Mouse (Mus musculus) forebrain, embryonic 16.5 days (tissue): ENCODE data around the gene Ppard. TPM values are rescaled to one million over a fixed set of nuclear protein-coding genes. Genes with fewer than 3 reads are reported as not detected.

Source experiments
- ATAC-seq: fragments of 200-750 bp; cut with Nextera tagmentation; 2 replicates; pipeline ENCODE4 v1.8.0; 2017; ENCODE audit warnings: mild to moderate bottlenecking, moderate library complexity
- H3K27ac ChIP-seq: fragments of 300-500 bp; sonication (generic); 2 replicates; pipeline ENCODE4 v1.5.1; 2014; ENCODE audit warnings: low read length, control low read depth
- H3K27me3 ChIP-seq: fragments of 300-500 bp; sonication (generic); replicated peaks from 2 replicates; pipeline ENCODE4 v1.6.1; 2014; ENCODE audit warnings: low read length; ENCODE audit not compliant: control insufficient read depth, insufficient read depth
- H3K36me3 ChIP-seq: fragments of 300-500 bp; sonication (generic); 2 replicates; pipeline ENCODE4 v1.6.1; 2014; ENCODE audit not compliant: control insufficient read depth, insufficient read depth
- H3K4me1 ChIP-seq: fragments of 300-500 bp; sonication (generic); replicated peaks from 2 replicates; pipeline ENCODE4 v1.6.1; 2014; ENCODE audit warnings: low read length; ENCODE audit not compliant: control insufficient read depth, insufficient read depth
- H3K4me2 ChIP-seq: fragments of 300-500 bp; sonication (generic); 2 replicates; pipeline ENCODE4 v1.6.1; 2014; ENCODE audit warnings: mild to moderate bottlenecking, low read length, control low read depth
- H3K4me3 ChIP-seq: fragments of 300-500 bp; sonication (generic); replicated peaks from 2 replicates; pipeline ENCODE4 v1.5.1; 2014; ENCODE audit warnings: mild to moderate bottlenecking, low read length, control low read depth
- H3K9ac ChIP-seq: fragments of 300-500 bp; sonication (generic); replicated peaks from 2 replicates; pipeline ENCODE4 v1.6.1; 2014; ENCODE audit warnings: low read depth, low read length, control low read depth
- H3K9me3 ChIP-seq: fragments of 300-500 bp; sonication (generic); 2 replicates; pipeline ENCODE4 v1.6.1; 2016; ENCODE audit warnings: low read length; ENCODE audit not compliant: control insufficient read depth
- WGBS: fragments of 180-500 bp; shearing (Covaris S2); extraction: QIAGEN DNeasy Blood & Tissue Kit; methylation state at CpG from one replicate; pipeline ENCODE4 v1.1.7; 2014; 5-methylcytosine and 5-hydroxymethylcytosine counted together
- polyA plus RNA-seq: library from polyadenylated mRNA; unstranded; fragments of >200 nt; fragmentation: Nextera tagmentation; extraction: Ambion mirVana; gene quantifications from 2 replicates; pipeline ENCODE4 v1.2.1, GENCODE M21; 2015

Ppard gene
- polyA plus RNA-seq, 1 experiment from 2014 or later = 1.3 TPM

- H3K36me3 ChIP-seq = no peaks in the 10 kb centered on the region
- ATAC-seq = no peak
- WGBS = 70% methylated on average over 6 of the region's 6 CpGs
- no peak overlapping the region for H3K4me2 ChIP-seq
- no peak overlapping the region for H3K9ac ChIP-seq
- peaks cover 6% of the 10 kb centered on the region; the same call in 1 of the 2 replicates for H3K4me1 ChIP-seq
- no peaks in the 10 kb centered on the region for H3K9me3 ChIP-seq
- H3K27ac ChIP-seq = no peak overlapping the region
- H3K4me3 ChIP-seq = no peak overlapping the region
- H3K27me3 ChIP-seq = no peaks in the 10 kb centered on the region
Observed at GRCm38 (mm10) chr17:28247613-28248012, 15.1 kb downstream of the Ppard start.

GRCm38 (mm10) chr17:28249062-28249461 lies 16.6 kb downstream of the Ppard start:
- Histone ChIP-seq H3K9me3 (no peaks in the 10 kb centered on the region), H3K4me3 (no peak overlapping the region), H3K4me2 (no peak overlapping the region), H3K27ac (no peak overlapping the region), H3K27me3 (no peaks in the 10 kb centered on the region), H3K9ac (no peak overlapping the region), H3K36me3 (no peaks in the 10 kb centered on the region), H3K4me1 (peaks cover 6% of the 10 kb centered on the region; the same call in 1 of the 2 replicates)
- WGBS = 55% methylated on average over 12 of the region's 12 CpGs
- ATAC-seq = no peak

- Histone ChIP-seq H3K4me2 (no peak overlapping the region), H3K27ac (no peak overlapping the region), H3K4me1 (peaks cover 10% of the 10 kb centered on the region), H3K4me3 (no peak overlapping the region), H3K36me3 (no peaks in the 10 kb centered on the region), H3K9me3 (no peaks in the 10 kb centered on the region), H3K9ac (no peak overlapping the region), H3K27me3 (no peaks in the 10 kb centered on the region)
- 91% methylated on average over 12 of the region's 12 CpGs for WGBS
- ATAC-seq = no peak
Observed at GRCm38 (mm10) chr17:28251579-28252280, 19.2 kb downstream of the Ppard start.

- no peaks in the 10 kb centered on the region for H3K9me3 ChIP-seq
- no peaks in the 10 kb centered on the region for H3K27me3 ChIP-seq
- H3K4me3 ChIP-seq = no peak overlapping the region
- ATAC-seq = no peak
- peaks cover 10% of the 10 kb centered on the region for H3K4me1 ChIP-seq
- no peak overlapping the region for H3K9ac ChIP-seq
- no peaks in the 10 kb centered on the region for H3K36me3 ChIP-seq
- H3K4me2 ChIP-seq = no peak overlapping the region
- no peak overlapping the region for H3K27ac ChIP-seq
- WGBS = 70% methylated on average over 5 of the region's 5 CpGs
Observed at GRCm38 (mm10) chr17:28252281-28252648, 19.8 kb downstream of the Ppard start.

- Histone ChIP-seq H3K4me3 (no peak overlapping the region), H3K9me3 (no peaks in the 10 kb centered on the region), H3K4me1 (peaks cover 10% of the 10 kb centered on the region), H3K27ac (no peak overlapping the region), H3K4me2 (no peak overlapping the region), H3K9ac (no peak overlapping the region), H3K36me3 (no peaks in the 10 kb centered on the region), H3K27me3 (no peaks in the 10 kb centered on the region)
- no peak for ATAC-seq
- WGBS = 94% methylated on average over 7 of the region's 7 CpGs
Observed at GRCm38 (mm10) chr17:28253216-28253615, 20.7 kb downstream of the Ppard start.

- Histone ChIP-seq H3K27ac (no peak overlapping the region), H3K4me1 (peaks cover 7% of the 10 kb centered on the region), H3K9me3 (no peaks in the 10 kb centered on the region), H3K4me2 (no peak overlapping the region), H3K9ac (no peak overlapping the region), H3K36me3 (no peaks in the 10 kb centered on the region), H3K27me3 (no peaks in the 10 kb centered on the region), H3K4me3 (no peak overlapping the region)
- WGBS = 32% methylated on average over 4 of the region's 4 CpGs
- ATAC-seq = no peak
Observed at GRCm38 (mm10) chr17:28254804-28255203, 22.3 kb downstream of the Ppard start.

- H3K4me2 ChIP-seq = no peak overlapping the region
- no peaks in the 10 kb centered on the region for H3K9me3 ChIP-seq
- peaks cover 7% of the 10 kb centered on the region for H3K4me1 ChIP-seq
- H3K9ac ChIP-seq = no peak overlapping the region
- 39% methylated on average over 5 of the region's 5 CpGs for WGBS
- H3K4me3 ChIP-seq = no peak overlapping the region
- ATAC-seq = no peak
- H3K27me3 ChIP-seq = no peaks in the 10 kb centered on the region
- H3K36me3 ChIP-seq = no peaks in the 10 kb centered on the region
- no peak overlapping the region for H3K27ac ChIP-seq
Observed at GRCm38 (mm10) chr17:28255651-28256050, 23.2 kb downstream of the Ppard start.

- Histone ChIP-seq H3K27me3 (no peaks in the 10 kb centered on the region), H3K36me3 (no peaks in the 10 kb centered on the region), H3K4me3 (no peak overlapping the region), H3K4me1 (peaks cover 7% of the 10 kb centered on the region), H3K9ac (no peak overlapping the region), H3K9me3 (no peaks in the 10 kb centered on the region), H3K4me2 (no peak overlapping the region), H3K27ac (no peak overlapping the region)
- WGBS = 71% methylated on average over 13 of the region's 13 CpGs
- no peak for ATAC-seq
Observed at GRCm38 (mm10) chr17:28256651-28257328, 24.3 kb downstream of the Ppard start.

- Histone ChIP-seq H3K27me3 (no peaks in the 10 kb centered on the region), H3K36me3 (no peaks in the 10 kb centered on the region), H3K4me1 (peaks cover 7% of the 10 kb centered on the region), H3K9ac (no peak overlapping the region), H3K27ac (no peak overlapping the region), H3K4me2 (no peak overlapping the region), H3K4me3 (no peak overlapping the region), H3K9me3 (no peaks in the 10 kb centered on the region)
- 87% methylated on average over 9 of the region's 9 CpGs for WGBS
- ATAC-seq = no peak
Observed at GRCm38 (mm10) chr17:28258325-28258724, 25.8 kb downstream of the Ppard start.
